ENCODE assay signal across 8 mouse cellular contexts in genomic region chr5:92043783-92044182, GRCm38 (mm10). TPM values are rescaled to one million over a fixed set of nuclear protein-coding genes. Genes with fewer than 3 reads are reported as not detected.
A peak's percentile ranks its signal among the peaks of the same experiment; 100 is the strongest.
DNase-seq lines count a peak whose midpoint lies in the region; ATAC-seq and TF ChIP-seq lines count a peak whose summit lies in the region.

TSS of gene Cdkl2 (minus strand) at chr5:92043883.

- ATAC-seq in embryonic facial prominence, embryonic 13.5 days (ENCODE audit: insufficient number of reproducible peaks, insufficient read depth, low FRiP score, low TSS enrichment, low read depth), result no peak
- no peak for ATAC-seq in midbrain, postnatal 0 days (ENCODE audit: low FRiP score)
- no peak for ATAC-seq in megakaryocyte progenitor cell, adult 5-6 weeks (replicated peaks; ENCODE audit: poor library complexity)

- peaks cover 22% of the 10 kb centered on the region for H3K27me3 ChIP-seq in embryonic facial prominence, embryonic 13.5 days
- no peaks in the 10 kb centered on the region for H3K27me3 ChIP-seq in midbrain, postnatal 0 days (ENCODE audit: insufficient read depth, low read length)

- no peak for TF ChIP-seq CTCF in layer of hippocampus, adult 2 months (conservative IDR thresholded peaks at IDR 0.05)
- no peak for TF ChIP-seq CTCF in midbrain, postnatal 0 days (IDR thresholded peaks at IDR 0.05)

- no peaks in the 10 kb centered on the region for H3K9me3 ChIP-seq in embryonic facial prominence, embryonic 13.5 days
- H3K9me3 ChIP-seq in midbrain, postnatal 0 days (ENCODE audit: low read length), result no peaks in the 10 kb centered on the region

- 75% methylated on average over 4 of the region's 4 CpGs for WGBS in embryonic facial prominence, embryonic 13.5 days
- 79% methylated on average over 4 of the region's 4 CpGs for WGBS in midbrain, postnatal 0 days

- no peaks in the 10 kb centered on the region for H3K36me3 ChIP-seq in embryonic facial prominence, embryonic 13.5 days
- H3K36me3 ChIP-seq in midbrain, postnatal 0 days (ENCODE audit: insufficient read depth, low read length), result no peaks in the 10 kb centered on the region

- H3K4me1 ChIP-seq in embryonic facial prominence, embryonic 13.5 days, result peaks cover 7% of the 10 kb centered on the region; the same call in 1 of the 2 replicates
- H3K4me1 ChIP-seq in midbrain, postnatal 0 days (ENCODE audit: insufficient read depth, low read length), result 0 out of 2 replicates have a peak, but pooled peaks cover 2% of the 10 kb centered on the region

- peak within 1 kb of the TSS; percentile 90 for H3K27ac ChIP-seq in layer of hippocampus, adult 2 months
- 0 out of 2 replicates have a peak within 1 kb of the TSS, but pooled peaks have one; percentile 23 for H3K27ac ChIP-seq in embryonic facial prominence, embryonic 13.5 days
- H3K27ac ChIP-seq in midbrain, postnatal 0 days (ENCODE audit: low read depth, low read length), result peak within 1 kb of the TSS; percentile 75

- H3K9ac ChIP-seq in embryonic facial prominence, embryonic 13.5 days, result peak within 1 kb of the TSS; percentile 66
- peak within 1 kb of the TSS; percentile 75 for H3K9ac ChIP-seq in midbrain, postnatal 0 days (replicated peaks; ENCODE audit: low read length, poor library complexity, severe bottlenecking)

- peak within 1 kb of the TSS; percentile 79 for H3K4me3 ChIP-seq in layer of hippocampus, adult 2 months
- peak within 1 kb of the TSS; percentile 66 for H3K4me3 ChIP-seq in embryonic facial prominence, embryonic 13.5 days
- H3K4me3 ChIP-seq in midbrain, postnatal 0 days (ENCODE audit: low read depth, low read length), result peak within 1 kb of the TSS; percentile 65

- DNase-seq in layer of hippocampus, adult 2 months (ENCODE audit: low spot score in 2 of 2), result no peak
- no peak for DNase-seq in layer of hippocampus, adult 9-10 months (ENCODE audit: low spot score)
- no peak for DNase-seq in layer of hippocampus, postnatal 14 days (ENCODE audit: low spot score in 2 of 2)
- no peak for DNase-seq in midbrain, postnatal 0 days (ENCODE audit: low spot score)
- no peak for DNase-seq in retina, embryonic 14.5 days (ENCODE audit: low spot score)
- no peak for DNase-seq in spleen, postnatal 14 days (ENCODE audit: low spot score in 2 of 2)

- peak within 1 kb of the TSS; percentile 92 for H3K4me2 ChIP-seq in embryonic facial prominence, embryonic 13.5 days
- peak within 1 kb of the TSS; percentile 83 for H3K4me2 ChIP-seq in midbrain, postnatal 0 days (ENCODE audit: low read depth, low read length, poor library complexity, severe bottlenecking)

RNA-seq across cellular contexts. Expression of gene Cdkl2, which starts in this region (rescaled TPM):
- total RNA-seq in layer of hippocampus, adult 2 months (2021), result 10 to 100 TPM; 36.2 to 38.0 TPM
- polyA plus RNA-seq in embryonic facial prominence, embryonic 13.5 days (2015; fragmentation: Nextera tagmentation; extraction: Ambion mirVana), result 1.3 and 1.4 TPM in 2 replicates
- 10 to 100 TPM; 67.0 to 67.3 TPM for total RNA-seq in layer of hippocampus, postnatal 14 days (2021)
- 20.3 and 26.1 TPM in 2 replicates for total RNA-seq in midbrain, postnatal 0 days (2014; rRNA removed)
- polyA plus RNA-seq in midbrain, postnatal 0 days (2015; fragmentation: Nextera tagmentation; extraction: Ambion mirVana), result 32.4 and 33.8 TPM in 2 replicates
- total RNA-seq in megakaryocyte progenitor cell, adult 5-6 weeks (2015), result 0.07 TPM in 1 of 2 replicates, not detected in the other
- total RNA-seq in megakaryocyte progenitor cell, adult 5-6 weeks (2017), result 0.17 TPM in 1 of 2 replicates, not detected in the other

Comparison
In these comparisons a context has a peak if more than half of its experiments do, and no peak if none do; other contexts are left out.
1. RNA of gene Cdkl2 (total RNA-seq): 67.0 to 67.3 TPM in layer of hippocampus, postnatal 14 days, 36.2 to 38.0 TPM in layer of hippocampus, adult 2 months and 20.3 to 26.1 TPM in midbrain, postnatal 0 days; 0.07 to 0.17 TPM in megakaryocyte progenitor cell, adult 5-6 weeks; every median in the first group is over 10 times any median in the second.
2. RNA of gene Cdkl2 (polyA plus RNA-seq): 32.4 to 33.8 TPM in midbrain, postnatal 0 days; 1.3 to 1.4 TPM in embryonic facial prominence, embryonic 13.5 days; every median in the first group is over 10 times any median in the second.
3. H3K27ac ChIP-seq: peak in every context shown above with its lines; median percentile 90 in layer of hippocampus, adult 2 months; 75 in midbrain, postnatal 0 days; 23 in embryonic facial prominence, embryonic 13.5 days.
4. Peak in every context shown above with its lines, with median percentiles within 50 percentile points of each other: H3K4me3 ChIP-seq.